Mouse (Mus musculus): ENCODE data around the gene Olfr683.
"Not testable (repeated sequence)": the region's sequence is repeated elsewhere in the genome, so short reads cannot be mapped to it uniquely, and the experiment has no call there.

Olfr683 gene

DNA sequence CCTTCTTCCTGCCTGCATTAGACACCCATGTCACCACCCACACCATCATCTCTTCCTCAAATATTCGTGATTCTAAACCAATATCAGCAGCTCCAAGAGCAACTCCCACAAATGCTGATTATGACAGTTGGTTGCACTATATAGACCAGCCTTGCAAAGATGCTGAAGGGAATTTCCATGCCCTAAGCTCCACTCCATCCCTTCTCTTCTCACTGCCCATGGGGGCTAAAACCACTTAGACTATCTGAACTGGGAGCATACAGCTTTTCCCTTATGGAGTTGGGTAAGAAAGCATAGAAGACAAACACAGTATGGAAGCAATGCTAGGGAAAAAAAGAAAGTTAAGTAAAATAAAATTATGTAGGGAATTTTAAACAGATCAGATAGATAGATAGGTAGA is at the start of gene Olfr683:
TSS of gene Olfr683 (minus strand) at position 101 of the 400 bp plus-strand sequence.
- no peak for DNase-seq (ENCODE audit: low read depth, low spot score)

DNA sequence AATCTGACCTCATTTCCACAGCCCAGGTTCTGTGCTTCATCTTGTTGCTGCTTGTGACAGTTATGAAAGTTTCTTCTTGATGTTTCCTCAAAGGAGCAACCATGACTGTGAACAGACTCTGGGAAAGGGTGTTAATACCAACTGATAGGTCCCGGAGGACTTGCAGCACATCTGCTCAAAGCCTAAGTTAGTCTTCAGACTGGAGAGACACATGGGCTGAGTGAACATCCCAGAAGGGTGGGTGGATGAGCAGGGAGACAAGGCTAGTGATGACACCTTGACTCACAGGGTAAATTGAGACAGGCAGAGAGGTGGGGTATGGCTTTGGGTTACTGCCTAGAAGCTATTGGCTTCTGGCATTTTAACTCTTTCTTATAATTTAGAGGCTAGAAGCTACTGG is 39.1 kb upstream of the Olfr683 start, which contains the start of gene Olfr685:
TSS of gene Olfr685 (minus strand) at position 101 of the 400 bp plus-strand sequence.
- DNase-seq (ENCODE audit: low read depth, low spot score): no peak

DNA sequence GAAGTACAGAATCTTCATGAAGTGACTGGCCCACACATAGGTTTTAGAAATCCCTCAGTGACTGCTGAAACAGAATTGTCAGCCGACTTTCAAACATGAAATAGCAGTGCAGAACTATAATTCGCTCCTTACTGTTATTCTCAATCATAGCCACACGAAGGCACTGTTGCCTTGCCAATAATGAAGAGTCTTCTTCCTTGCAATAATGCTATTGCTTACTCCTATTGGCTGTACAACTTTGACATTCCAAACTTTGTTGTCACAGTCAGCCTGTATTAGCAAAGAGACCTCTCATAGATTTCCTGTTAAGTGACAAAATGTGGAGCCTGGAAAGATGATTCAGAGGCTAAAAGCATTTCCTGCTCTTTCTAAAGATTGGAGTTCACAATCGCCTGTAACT is 24.0 kb upstream of the Olfr683 start:
- no peak for DNase-seq (ENCODE audit: low read depth, low spot score)

DNA sequence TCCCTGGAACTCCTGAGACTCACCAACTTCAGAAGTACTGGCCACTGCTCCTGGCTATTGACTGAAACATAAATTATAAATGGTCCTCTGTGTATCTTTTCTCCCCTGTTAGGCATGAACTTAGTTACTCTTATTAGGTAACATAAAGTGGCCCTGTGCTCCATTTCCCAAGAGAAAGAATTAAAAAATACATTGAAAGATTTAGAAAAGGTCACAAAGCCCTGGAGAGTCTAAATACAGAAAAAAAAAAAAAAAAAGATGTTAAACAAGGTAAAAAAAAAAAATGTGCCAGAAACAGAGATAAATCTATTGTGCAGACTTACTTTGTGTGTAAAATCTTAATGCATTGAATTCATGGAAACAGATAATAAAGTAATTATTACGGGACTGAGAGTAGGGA is 16.7 kb upstream of the Olfr683 start, which contains the start of gene Olfr684:
TSS of gene Olfr684 (minus strand) at position 101 of the 400 bp plus-strand sequence.
- no peak for DNase-seq (ENCODE audit: low read depth, low spot score)

DNA sequence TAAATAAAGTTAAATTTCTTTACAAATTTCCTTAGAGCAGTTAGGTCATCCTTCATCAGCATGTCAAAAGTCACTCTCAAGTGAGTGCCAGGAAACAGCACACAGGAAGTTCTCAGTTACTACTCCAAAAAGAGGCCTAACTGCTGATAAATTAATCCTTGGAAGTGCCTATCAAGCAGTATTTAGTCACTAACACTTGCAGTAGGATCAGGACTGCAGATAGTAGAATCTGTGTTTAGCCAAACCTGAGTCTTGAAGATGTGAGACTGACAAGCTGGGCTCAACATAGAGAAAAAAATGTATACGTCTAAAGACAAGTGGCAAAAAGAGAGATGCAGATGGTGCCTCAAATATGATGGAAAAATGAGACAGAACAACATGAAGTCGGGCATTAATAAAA is 5.5 kb downstream of the Olfr683 start:
- no peak for DNase-seq (ENCODE audit: low read depth, low spot score)

DNA sequence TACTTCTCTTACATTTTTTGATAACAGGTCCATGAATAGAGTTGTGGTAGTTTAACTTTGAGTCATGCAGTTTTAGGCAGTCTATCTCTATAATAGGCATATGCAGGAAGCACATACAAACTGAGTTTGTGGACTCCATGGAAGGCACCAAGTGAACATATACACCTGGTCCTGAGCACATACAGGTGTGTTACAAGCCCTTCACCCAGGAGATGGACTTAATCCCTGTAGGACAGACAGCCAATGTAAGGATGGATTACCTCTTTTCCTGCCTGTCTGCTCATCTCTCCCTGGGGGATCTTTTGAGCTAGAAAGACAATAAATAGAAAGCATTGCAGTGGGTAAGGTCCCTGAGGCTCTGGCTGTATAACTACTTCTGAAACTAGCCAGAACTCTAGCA is 30.3 kb downstream of the Olfr683 start, which contains the start of gene Olfr681:
TSS of gene Olfr681 (plus strand) at position 301 of the 400 bp plus-strand sequence.
- no peak for DNase-seq (ENCODE audit: low read depth, low spot score)

DNA sequence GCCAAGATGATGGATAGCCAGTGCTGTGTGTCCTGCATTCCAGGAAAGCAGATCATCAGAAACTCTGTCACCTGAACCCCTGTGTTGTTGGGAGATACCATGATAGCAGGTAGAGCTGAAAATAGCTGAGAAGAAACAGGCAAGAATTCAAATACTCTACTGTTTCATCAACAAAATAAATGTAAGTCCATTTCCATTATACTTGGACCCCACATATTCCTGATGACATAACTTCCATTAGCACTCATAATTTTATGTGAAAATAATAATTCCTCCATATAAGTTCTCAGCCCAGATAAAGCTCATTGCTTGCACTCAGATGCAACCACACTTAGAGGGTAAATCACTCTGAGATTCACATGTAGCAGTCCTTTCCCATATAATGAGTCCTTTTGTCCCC is 54.1 kb downstream of the Olfr683 start, which contains the start of gene Olfr680-ps1:
TSS of gene Olfr680-ps1 (minus strand) at position 101 of the 400 bp plus-strand sequence.
- DNase-seq (ENCODE audit: low read depth, low spot score): not testable (repeated sequence)

All from retina, adult 2 months (tissue).